Mouse (Mus musculus) heart, postnatal 36 days (tissue): Measurements from ENCODE around the gene Tmem229a. TPM values are rescaled to one million over a fixed set of nuclear protein-coding genes. Genes with fewer than 3 reads are reported as not detected.

Experiments
- total RNA-seq, 2 experiments: library from RNA; stranded (reverse); gene quantifications; 2 replicates each; pipeline ENCODE4 v1.2.3; 2021

Tmem229a gene
- total RNA-seq, 2 experiments from 2014 or later: 0.06 TPM; not detected in 1

Other genes with a start within 250 kb of the Tmem229a start
- not detected for gene Hyal6, start 223.1 kb downstream of the Tmem229a start, total RNA-seq
- gene Hyal4, start 208.0 kb downstream of the Tmem229a start, total RNA-seq: not detected
- not detected for gene Spam1, start 165.1 kb downstream of the Tmem229a start, total RNA-seq
- gene Hyal5, start 98.3 kb downstream of the Tmem229a start, total RNA-seq: not detected